Comparison of ENCODE assay signal across 9 mouse cellular contexts in the genomic region with DNA sequence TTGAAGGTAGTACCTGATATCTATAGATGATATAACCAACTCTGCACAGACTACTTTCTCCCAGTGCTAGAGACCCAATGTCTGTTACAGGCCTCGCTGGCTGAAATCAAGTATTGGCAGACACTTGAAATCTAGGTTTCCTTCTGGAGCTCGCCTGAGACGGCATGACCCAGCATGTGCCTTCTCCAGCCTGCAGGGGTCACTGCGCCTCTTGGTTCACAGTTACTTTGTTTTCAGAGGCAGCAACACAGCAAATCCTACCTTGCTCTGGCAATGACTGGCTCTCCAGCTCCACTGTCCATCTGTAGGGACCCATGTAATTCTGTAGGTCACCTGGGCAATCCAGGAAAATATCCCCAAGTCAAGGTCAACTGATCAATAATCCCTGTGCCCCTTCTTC.
A peak's percentile ranks its signal among the peaks of the same experiment; 100 is the strongest.
DNase-seq lines count a peak whose midpoint lies in the region; ATAC-seq and TF ChIP-seq lines count a peak whose summit lies in the region.
"Had no signal": no experiment of that assay in that cellular context is flagged by ENCODE, and none has a peak within 500 bp of the region (broad histone marks: within the 10 kb centered on the region; RNA-seq: fewer than 3 reads in every experiment).

No protein-coding gene starts in this region.

- peak; percentile 86; the same call in 1 of the 2 replicates for TF ChIP-seq CTCF in embryonic fibroblast, embryonic 13.5 days (IDR thresholded peaks at IDR 0.05; ENCODE audit: borderline replicate concordance, insufficient read depth, low read length)

- H3K4me1 ChIP-seq in forebrain, embryonic 11.5 days (replicated peaks; ENCODE audit: control insufficient read depth, insufficient read depth, low read length) = no peaks in the 10 kb centered on the region
- no peaks in the 10 kb centered on the region for H3K4me1 ChIP-seq in forebrain, embryonic 12.5 days
- no peaks in the 10 kb centered on the region for H3K4me1 ChIP-seq in midbrain, embryonic 10.5 days
- H3K4me1 ChIP-seq in midbrain, embryonic 13.5 days (replicated peaks) = no peaks in the 10 kb centered on the region
- H3K4me1 ChIP-seq in embryonic fibroblast, embryonic 13.5 days (ENCODE audit: control insufficient read depth, insufficient read depth, low read length) = no peaks in the 10 kb centered on the region

- WGBS in forebrain, embryonic 11.5 days = 31% methylated on average over 4 of the region's 4 CpGs
- WGBS in forebrain, embryonic 12.5 days = 24% methylated on average over 4 of the region's 4 CpGs
- WGBS in midbrain, embryonic 10.5 days = 29% methylated on average over 4 of the region's 4 CpGs
- 37% methylated on average over 4 of the region's 4 CpGs for WGBS in midbrain, embryonic 13.5 days

- no peaks in the 10 kb centered on the region for H3K27me3 ChIP-seq in forebrain, embryonic 11.5 days (ENCODE audit: control insufficient read depth, insufficient read depth, low read length)
- H3K27me3 ChIP-seq in forebrain, embryonic 12.5 days = no peaks in the 10 kb centered on the region
- no peaks in the 10 kb centered on the region for H3K27me3 ChIP-seq in midbrain, embryonic 10.5 days (ENCODE audit: low read depth, poor library complexity, severe bottlenecking)
- H3K27me3 ChIP-seq in midbrain, embryonic 13.5 days = no peaks in the 10 kb centered on the region

- no peaks in the 10 kb centered on the region for H3K36me3 ChIP-seq in forebrain, embryonic 11.5 days (ENCODE audit: control insufficient read depth, insufficient read depth, low read length)
- no peaks in the 10 kb centered on the region for H3K36me3 ChIP-seq in forebrain, embryonic 12.5 days (replicated peaks)
- no peaks in the 10 kb centered on the region for H3K36me3 ChIP-seq in midbrain, embryonic 10.5 days
- no peaks in the 10 kb centered on the region for H3K36me3 ChIP-seq in midbrain, embryonic 13.5 days
- H3K36me3 ChIP-seq: G1E had no signal

- no peaks in the 10 kb centered on the region for H3K9me3 ChIP-seq in forebrain, embryonic 11.5 days (ENCODE audit: control insufficient read depth, low read length)
- H3K9me3 ChIP-seq in forebrain, embryonic 12.5 days = no peaks in the 10 kb centered on the region
- H3K9me3 ChIP-seq in midbrain, embryonic 10.5 days (replicated peaks) = no peaks in the 10 kb centered on the region
- peaks cover 4% of the 10 kb centered on the region; the same call in 1 of the 2 replicates for H3K9me3 ChIP-seq in midbrain, embryonic 13.5 days

- H3K9ac ChIP-seq in forebrain, embryonic 11.5 days (ENCODE audit: low read length) = no peak overlapping the region
- H3K9ac ChIP-seq in forebrain, embryonic 12.5 days = no peak overlapping the region
- no peak overlapping the region for H3K9ac ChIP-seq in midbrain, embryonic 13.5 days (replicated peaks)

- no peak for ATAC-seq in forebrain, embryonic 11.5 days (replicated peaks; ENCODE audit: low FRiP score)
- ATAC-seq in forebrain, embryonic 12.5 days (ENCODE audit: low FRiP score) = no peak
- no peak for ATAC-seq in midbrain, embryonic 13.5 days

- TF ChIP-seq POLR2A in embryonic fibroblast, embryonic 13.5 days (IDR thresholded peaks at IDR 0.05; ENCODE audit: low read depth, low read length) = no peak

- peak; percentile 65 for DNase-seq in forebrain, embryonic 11.5 days (ENCODE audit: low spot score)
- DNase-seq in midbrain, embryonic 10.5 days (ENCODE audit: low spot score) = peak; percentile 36
- peak; percentile 35 for DNase-seq in adrenal gland, adult 2 months
- DNase-seq in left cerebral cortex, postnatal 4 days = peak; percentile 48
- DNase-seq in right cerebral cortex, postnatal 4 days = peak; percentile 46

- H3K4me3 ChIP-seq in forebrain, embryonic 11.5 days (ENCODE audit: low read depth, low read length) = no peak overlapping the region
- H3K4me3 ChIP-seq in forebrain, embryonic 12.5 days (replicated peaks) = no peak overlapping the region
- no peak overlapping the region for H3K4me3 ChIP-seq in midbrain, embryonic 10.5 days
- H3K4me3 ChIP-seq in midbrain, embryonic 13.5 days (replicated peaks) = no peak overlapping the region
- no peak overlapping the region for H3K4me3 ChIP-seq in embryonic fibroblast, embryonic 13.5 days (ENCODE audit: insufficient read depth, low read length)

- intact Hi-C loops in left cerebral cortex, postnatal 4 days (cut with DNase I) = no loop called here

- H3K27ac ChIP-seq in forebrain, embryonic 11.5 days (ENCODE audit: low read depth, low read length) = no peak overlapping the region
- H3K27ac ChIP-seq in forebrain, embryonic 12.5 days = no peak overlapping the region
- no peak overlapping the region for H3K27ac ChIP-seq in midbrain, embryonic 10.5 days (replicated peaks)
- no peak overlapping the region for H3K27ac ChIP-seq in midbrain, embryonic 13.5 days
- H3K27ac ChIP-seq in embryonic fibroblast, embryonic 13.5 days (ENCODE audit: insufficient read depth, low read length) = no peak overlapping the region

- H3K4me2 ChIP-seq in forebrain, embryonic 11.5 days (ENCODE audit: low read depth, low read length, severe bottlenecking) = no peak overlapping the region
- H3K4me2 ChIP-seq in forebrain, embryonic 12.5 days = no peak overlapping the region
- H3K4me2 ChIP-seq in midbrain, embryonic 13.5 days (replicated peaks) = no peak overlapping the region
